Mouse (Mus musculus): Measurements from ENCODE around the gene Rps6ka1.

Rps6ka1 gene

GRCm38 (mm10) chr4:133827887-133828794, 59.5 kb downstream of the Rps6ka1 start:
- DNase-seq (ENCODE audit: inconsistent age in 2 of 2, low spot score in 1 of 2), result no peak

- DNase-seq (ENCODE audit: inconsistent age in 2 of 2, low spot score in 1 of 2), result no peak
Measured at GRCm38 (mm10) chr4:133827354-133827753, 60.2 kb downstream of the Rps6ka1 start.

GRCm38 (mm10) chr4:133825731-133826130, 61.9 kb downstream of the Rps6ka1 start:
- no peak for DNase-seq (ENCODE audit: inconsistent age in 2 of 2, low spot score in 1 of 2)

- peak in 1 of 2 experiments; percentile 16 for DNase-seq (ENCODE audit: inconsistent age in 2 of 2, low spot score in 1 of 2)
Measured at GRCm38 (mm10) chr4:133820806-133821560, 66.6 kb downstream of the Rps6ka1 start.

- peak in 1 of 2 experiments; percentile 43 for DNase-seq (ENCODE audit: inconsistent age in 2 of 2, low spot score in 1 of 2)
Measured at GRCm38 (mm10) chr4:133820166-133820565, 67.4 kb downstream of the Rps6ka1 start.

GRCm38 (mm10) chr4:133817356-133817755, 70.2 kb downstream of the Rps6ka1 start:
- DNase-seq (ENCODE audit: inconsistent age in 2 of 2, low spot score in 1 of 2), result peak in 1 of 2 experiments; percentile 24

- DNase-seq (ENCODE audit: inconsistent age in 2 of 2, low spot score in 1 of 2), result no peak
Measured at GRCm38 (mm10) chr4:133816504-133816875, 71.1 kb downstream of the Rps6ka1 start.

- peak in 1 of 2 experiments; percentile 62 for DNase-seq (ENCODE audit: inconsistent age in 2 of 2, low spot score in 1 of 2)
Measured at GRCm38 (mm10) chr4:133815635-133816503, 71.7 kb downstream of the Rps6ka1 start.

GRCm38 (mm10) chr4:133814804-133815515, 72.6 kb downstream of the Rps6ka1 start:
- DNase-seq (ENCODE audit: inconsistent age in 2 of 2, low spot score in 1 of 2), result peak in 1 of 2 experiments; percentile 92

GRCm38 (mm10) chr4:133813992-133814803, 73.4 kb downstream of the Rps6ka1 start:
- DNase-seq (ENCODE audit: inconsistent age in 2 of 2, low spot score in 1 of 2), result peak; percentile 92 to 97

GRCm38 (mm10) chr4:133813174-133813991, 74.2 kb downstream of the Rps6ka1 start:
- peak; percentile 97 to 99 for DNase-seq (ENCODE audit: inconsistent age in 2 of 2, low spot score in 1 of 2)

GRCm38 (mm10) chr4:133804401-133805263, 83.0 kb downstream of the Rps6ka1 start:
- peak in 1 of 2 experiments; percentile 41 for DNase-seq (ENCODE audit: inconsistent age in 2 of 2, low spot score in 1 of 2)

GRCm38 (mm10) chr4:133800589-133800988, 87.0 kb downstream of the Rps6ka1 start:
- DNase-seq (ENCODE audit: inconsistent age in 2 of 2, low spot score in 1 of 2), result no peak

Measured in adrenal gland, adult (tissue).